Mouse (Mus musculus): Measurements from ENCODE around the gene Wdr89. TPM values are rescaled to one million over a fixed set of nuclear protein-coding genes. Genes with fewer than 3 reads are reported as not detected.
A peak's percentile ranks its signal among the peaks of the same experiment; 100 is the strongest.
"Not testable (repeated sequence)": the region's sequence is repeated elsewhere in the genome, so short reads cannot be mapped to it uniquely, and the experiment has no call there.

The Wdr89 gene
- polyA plus RNA-seq, 1 experiment from 2014 or later = 4.3 TPM

DNA sequence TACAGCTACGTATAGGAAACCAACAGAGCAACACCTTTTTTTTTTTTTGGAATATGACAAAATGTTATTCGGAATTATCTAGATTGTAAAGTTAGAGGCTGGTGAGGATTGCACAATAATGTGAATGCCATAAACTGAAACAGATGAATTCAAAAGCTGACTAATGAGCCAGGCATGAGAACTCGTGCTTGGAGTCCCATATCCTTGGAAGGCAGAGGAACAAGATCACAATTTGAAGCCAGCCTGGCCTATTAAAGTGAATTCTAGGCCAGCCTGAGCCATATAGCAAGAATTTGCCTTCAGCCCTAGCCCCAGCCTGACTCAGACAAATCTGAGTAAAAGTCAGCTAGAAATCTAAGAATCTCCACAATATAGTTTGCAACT lies 33.4 kb upstream of the Wdr89 start:
- peaks cover 12% of the 10 kb centered on the region for H3K4me1 ChIP-seq (replicated peaks; ENCODE audit: control insufficient read depth, insufficient read depth, low read length)
- H3K27me3 ChIP-seq (replicated peaks; ENCODE audit: control insufficient read depth, insufficient read depth, low read length) = no peaks in the 10 kb centered on the region
- H3K4me3 ChIP-seq (ENCODE audit: low read depth, low read length) = no peak overlapping the region
- H3K9me3 ChIP-seq (ENCODE audit: control insufficient read depth) = no peaks in the 10 kb centered on the region; the same call in 1 of the 2 replicates
- no peaks in the 10 kb centered on the region for H3K36me3 ChIP-seq (ENCODE audit: control insufficient read depth, insufficient read depth)
- no peak; the same call in 1 of the 2 replicates for ATAC-seq
- H3K4me2 ChIP-seq (replicated peaks; ENCODE audit: low read depth) = no peak overlapping the region
- H3K27ac ChIP-seq (ENCODE audit: low read depth, low read length) = no peak overlapping the region
- 50% methylated on average over 3 of the region's 3 CpGs for WGBS
- TF ChIP-seq CTCF (IDR thresholded peaks at IDR 0.05; ENCODE audit: low read depth) = no peak
- no peak overlapping the region for H3K9ac ChIP-seq (ENCODE audit: low read depth, low read length)

GRCm38 (mm10) chr12:75702084-75702738 lies 32.9 kb upstream of the Wdr89 start:
- H3K4me3 ChIP-seq (ENCODE audit: low read depth, low read length) = no peak overlapping the region
- 63% methylated on average over 14 of the region's 14 CpGs for WGBS

DNA sequence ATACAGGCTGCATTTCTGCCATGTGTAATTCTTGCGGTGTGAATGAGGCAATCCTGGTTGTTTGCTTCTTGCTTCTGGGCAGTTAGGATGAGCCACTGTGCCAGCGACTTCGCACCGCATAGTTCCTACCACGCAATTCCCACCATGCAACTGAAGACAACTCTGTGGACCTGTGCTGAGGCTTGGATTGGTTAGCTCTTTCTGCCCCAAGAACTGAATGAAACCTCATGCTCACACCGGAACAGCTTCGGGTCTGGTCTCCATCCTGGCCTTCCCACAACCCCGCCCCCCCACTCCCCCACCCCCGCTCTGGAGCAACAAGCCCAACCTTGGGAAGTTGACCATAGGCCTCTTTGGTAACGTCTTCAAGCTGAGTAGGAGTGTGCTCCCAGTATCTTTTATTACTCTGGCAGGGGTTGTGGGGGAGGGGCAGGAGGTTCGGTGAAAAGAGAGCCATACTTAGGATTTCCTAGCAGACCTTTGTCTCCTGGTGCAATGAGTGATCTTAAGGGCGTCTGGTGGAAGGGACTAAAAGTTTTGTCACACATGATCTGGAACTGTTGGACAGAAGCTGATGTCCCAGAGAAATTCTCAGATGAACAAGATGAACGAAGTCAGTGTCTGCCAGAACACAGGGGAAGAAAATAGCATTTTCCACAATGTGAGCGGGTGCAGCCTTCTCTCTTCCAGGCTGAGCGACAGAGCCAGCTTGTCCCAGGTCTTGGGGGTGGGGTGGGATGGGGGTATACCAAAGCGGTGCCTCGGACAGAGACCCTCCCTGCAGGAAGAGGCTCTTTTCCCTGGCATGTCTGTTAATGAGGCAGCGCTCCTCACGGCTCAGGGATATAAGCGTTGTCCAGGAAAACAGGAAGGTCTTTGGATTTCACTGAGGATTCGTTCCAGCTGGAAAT lies 32.1 kb upstream of the Wdr89 start:
- Histone ChIP-seq H3K9me3 (ENCODE audit: control insufficient read depth) (no peaks in the 10 kb centered on the region; the same call in 1 of the 2 replicates), H3K4me1 (replicated peaks; ENCODE audit: control insufficient read depth, insufficient read depth, low read length) (peaks cover 12% of the 10 kb centered on the region), H3K27me3 (replicated peaks; ENCODE audit: control insufficient read depth, insufficient read depth, low read length) (no peaks in the 10 kb centered on the region), H3K27ac (ENCODE audit: low read depth, low read length) (peak overlapping the region; percentile 50; the same call in 1 of the 2 replicates), H3K36me3 (ENCODE audit: control insufficient read depth, insufficient read depth) (no peaks in the 10 kb centered on the region), H3K4me3 (ENCODE audit: low read depth, low read length) (no peak overlapping the region), H3K4me2 (replicated peaks; ENCODE audit: low read depth) (peak overlapping the region; percentile 48), H3K9ac (ENCODE audit: low read depth, low read length) (peak overlapping the region; percentile 17; the same call in 1 of the 2 replicates)
- no peak for TF ChIP-seq CTCF (IDR thresholded peaks at IDR 0.05; ENCODE audit: low read depth)
- peak; percentile 69 for ATAC-seq
- WGBS = 31% methylated on average over 21 of the region's 21 CpGs

More at GRCm38 (mm10) chr12:75702084-75702738, 32.9 kb upstream of the Wdr89 start:
- peaks cover 12% of the 10 kb centered on the region for H3K4me1 ChIP-seq (replicated peaks; ENCODE audit: control insufficient read depth, insufficient read depth, low read length)
- no peak for TF ChIP-seq CTCF (IDR thresholded peaks at IDR 0.05; ENCODE audit: low read depth)
- 0 out of 2 replicates have a peak overlapping the region, but pooled peaks have one; percentile 17 for H3K9ac ChIP-seq (ENCODE audit: low read depth, low read length)
- ATAC-seq = no peak
- H3K36me3 ChIP-seq (ENCODE audit: control insufficient read depth, insufficient read depth) = no peaks in the 10 kb centered on the region
- no peaks in the 10 kb centered on the region; the same call in 1 of the 2 replicates for H3K9me3 ChIP-seq (ENCODE audit: control insufficient read depth)
- peak overlapping the region; percentile 48 for H3K4me2 ChIP-seq (replicated peaks; ENCODE audit: low read depth)
- no peaks in the 10 kb centered on the region for H3K27me3 ChIP-seq (replicated peaks; ENCODE audit: control insufficient read depth, insufficient read depth, low read length)
- H3K27ac ChIP-seq (ENCODE audit: low read depth, low read length) = no peak overlapping the region; the same call in 1 of the 2 replicates

DNA sequence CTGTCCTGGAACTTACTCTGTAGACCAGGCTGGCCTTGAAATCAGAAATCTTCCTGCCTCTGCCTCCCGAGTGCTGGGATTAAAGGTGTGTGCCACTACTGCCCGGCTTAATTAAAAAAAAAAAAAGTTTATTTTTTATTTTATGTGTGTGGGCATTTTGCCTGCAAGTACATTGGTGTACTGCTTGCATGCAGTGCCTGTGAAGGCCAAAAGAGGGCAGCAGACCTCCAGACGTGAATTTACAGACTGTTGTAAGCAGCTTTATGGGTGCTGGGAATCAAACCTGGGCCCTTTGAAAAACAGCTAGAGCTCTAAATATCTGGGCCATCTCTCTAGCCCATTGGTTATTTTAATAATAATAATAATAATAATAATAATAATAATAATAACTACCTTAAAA lies 29.4 kb upstream of the Wdr89 start:
- no peak overlapping the region for H3K4me2 ChIP-seq (replicated peaks; ENCODE audit: low read depth)
- no peak overlapping the region for H3K27ac ChIP-seq (ENCODE audit: low read depth, low read length)
- H3K9me3 ChIP-seq (ENCODE audit: control insufficient read depth) = no peaks in the 10 kb centered on the region; the same call in 1 of the 2 replicates
- WGBS = 97% methylated on average over 3 of the region's 3 CpGs
- no peak overlapping the region for H3K9ac ChIP-seq (ENCODE audit: low read depth, low read length)
- H3K36me3 ChIP-seq (ENCODE audit: control insufficient read depth, insufficient read depth) = no peaks in the 10 kb centered on the region
- ATAC-seq = no peak
- no peak overlapping the region for H3K4me3 ChIP-seq (ENCODE audit: low read depth, low read length)
- peaks cover 12% of the 10 kb centered on the region for H3K4me1 ChIP-seq (replicated peaks; ENCODE audit: control insufficient read depth, insufficient read depth, low read length)
- H3K27me3 ChIP-seq (replicated peaks; ENCODE audit: control insufficient read depth, insufficient read depth, low read length) = no peaks in the 10 kb centered on the region
- TF ChIP-seq CTCF (IDR thresholded peaks at IDR 0.05; ENCODE audit: low read depth) = peak; percentile 41

- H3K4me1 ChIP-seq (replicated peaks; ENCODE audit: control insufficient read depth, insufficient read depth, low read length); ATAC-seq; H3K4me2 ChIP-seq (replicated peaks; ENCODE audit: low read depth); H3K4me3 ChIP-seq (ENCODE audit: low read depth, low read length); H3K27me3 ChIP-seq (replicated peaks; ENCODE audit: control insufficient read depth, insufficient read depth, low read length); H3K27ac ChIP-seq (ENCODE audit: low read depth, low read length); H3K36me3 ChIP-seq (ENCODE audit: control insufficient read depth, insufficient read depth); H3K9ac ChIP-seq (ENCODE audit: low read depth, low read length); H3K9me3 ChIP-seq (ENCODE audit: control insufficient read depth): not testable (repeated sequence)
- 83% methylated on average over 1 of the region's 1 CpGs for WGBS
Measured at GRCm38 (mm10) chr12:75695845-75696244, 26.5 kb upstream of the Wdr89 start.

DNA sequence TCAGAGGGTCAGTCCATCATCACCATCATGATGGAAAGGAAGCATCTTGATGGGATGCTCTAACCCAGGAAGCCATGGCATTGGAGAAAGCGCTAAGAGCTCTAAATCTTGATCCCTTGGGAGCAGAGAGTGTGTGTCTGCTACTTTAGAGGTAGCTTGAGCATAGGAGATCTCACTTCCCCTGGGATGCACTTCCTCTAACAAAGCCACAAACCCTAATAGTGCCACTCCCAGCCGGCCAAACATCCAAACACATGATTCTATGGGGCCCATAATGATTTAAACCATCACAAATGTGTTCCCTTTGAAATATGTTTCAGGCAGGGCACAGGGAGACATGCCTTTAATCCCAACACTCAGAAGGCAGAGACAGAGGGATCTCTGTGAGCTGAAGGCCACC lies 19.7 kb upstream of the Wdr89 start:
- Histone ChIP-seq H3K27ac (ENCODE audit: low read depth, low read length) (no peak overlapping the region), H3K27me3 (replicated peaks; ENCODE audit: control insufficient read depth, insufficient read depth, low read length) (no peaks in the 10 kb centered on the region), H3K9me3 (ENCODE audit: control insufficient read depth) (no peaks in the 10 kb centered on the region), H3K4me2 (replicated peaks; ENCODE audit: low read depth) (no peak overlapping the region), H3K36me3 (ENCODE audit: control insufficient read depth, insufficient read depth) (no peaks in the 10 kb centered on the region), H3K4me3 (ENCODE audit: low read depth, low read length) (no peak overlapping the region), H3K4me1 (replicated peaks; ENCODE audit: control insufficient read depth, insufficient read depth, low read length) (no peaks in the 10 kb centered on the region), H3K9ac (ENCODE audit: low read depth, low read length) (no peak overlapping the region)
- 90% methylated on average over 2 of the region's 2 CpGs for WGBS
- ATAC-seq = no peak
- TF ChIP-seq CTCF (IDR thresholded peaks at IDR 0.05; ENCODE audit: low read depth) = no peak

Data from intestine, postnatal 0 days (tissue).